Mouse (Mus musculus) gastrocnemius, postnatal 36 days (tissue): ENCODE data around the gene Zswim5. TPM values are rescaled to one million over a fixed set of nuclear protein-coding genes. Genes with fewer than 3 reads are reported as not detected.

ENCODE experiments used
- DNase-seq, 2 experiments: peaks; one replicate each; pipeline ENCODE4 v3.0.0; 2022
- intact Hi-C: fragments of 180-260 bp; cut with DNase I; formaldehyde crosslinking; loops from one replicate; pipeline ENCODE4 v1.15.1; 2025
- total RNA-seq, 2 experiments: library from RNA; stranded (reverse); gene quantifications; 2 replicates each; pipeline ENCODE4 v1.2.3; 2021

Gene Zswim5
- total RNA-seq, 2 experiments from 2014 or later, result 0.05 to 0.08 TPM

GRCm38 (mm10) chr4:116910489-116911181 lies 33.5 kb downstream of the Zswim5 start:
- DNase-seq, result no peak
- intact Hi-C loops, result no loop called here

- intact Hi-C loops, result no loop called here
- no peak for DNase-seq
Observed at GRCm38 (mm10) chr4:116911202-116911601, 34.0 kb downstream of the Zswim5 start.

GRCm38 (mm10) chr4:116913318-116913717 lies 36.1 kb downstream of the Zswim5 start:
- intact Hi-C loops, result no loop called here
- no peak for DNase-seq

- no peak for DNase-seq
- intact Hi-C loops, result no loop called here
Observed at GRCm38 (mm10) chr4:116928006-116928651, 51.0 kb downstream of the Zswim5 start.

- intact Hi-C loops, result no loop called here
- DNase-seq, result no peak
Observed at GRCm38 (mm10) chr4:116939585-116939984, 62.4 kb downstream of the Zswim5 start.

- no peak for DNase-seq
- intact Hi-C loops, result no loop called here
Observed at GRCm38 (mm10) chr4:116942695-116943094, 65.5 kb downstream of the Zswim5 start.

GRCm38 (mm10) chr4:116944055-116944454 lies 66.9 kb downstream of the Zswim5 start:
- intact Hi-C loops, result no loop called here

GRCm38 (mm10) chr4:116951642-116952041 lies 74.5 kb downstream of the Zswim5 start:
- no peak for DNase-seq
- intact Hi-C loops, result no loop called here

More at GRCm38 (mm10) chr4:116944055-116944454, 66.9 kb downstream of the Zswim5 start:
- DNase-seq, result no peak

GRCm38 (mm10) chr4:116954951-116955350 lies 77.8 kb downstream of the Zswim5 start:
- DNase-seq, result no peak
- intact Hi-C loops, result no loop called here

GRCm38 (mm10) chr4:116976503-116976902 lies 99.3 kb downstream of the Zswim5 start:
- intact Hi-C loops, result no loop called here

GRCm38 (mm10) chr4:116985681-116986080 lies 108.5 kb downstream of the Zswim5 start:
- intact Hi-C loops, result no loop called here

More at GRCm38 (mm10) chr4:116976503-116976902, 99.3 kb downstream of the Zswim5 start:
- DNase-seq, result no peak

GRCm38 (mm10) chr4:116986400-116987121 lies 109.4 kb downstream of the Zswim5 start:
- peak in 1 of 2 experiments; percentile 38 for DNase-seq
- intact Hi-C loops, result no loop called here

More at GRCm38 (mm10) chr4:116985681-116986080, 108.5 kb downstream of the Zswim5 start:
- DNase-seq, result no peak

GRCm38 (mm10) chr4:116987122-116987456 lies 109.9 kb downstream of the Zswim5 start:
- intact Hi-C loops, result no loop called here
- DNase-seq, result no peak

- no peak for DNase-seq
- intact Hi-C loops, result no loop called here
Observed at GRCm38 (mm10) chr4:116989731-116990130, 112.6 kb downstream of the Zswim5 start.

GRCm38 (mm10) chr4:116991366-116991765 lies 114.2 kb downstream of the Zswim5 start:
- intact Hi-C loops, result no loop called here
- DNase-seq, result peak; percentile 71 to 72

- peak; percentile 89 to 92 for DNase-seq
Observed at GRCm38 (mm10) chr4:116993672-116994621, 116.8 kb downstream of the Zswim5 start, which contains the start of gene Urod. Urod (minus strand) TSS chr4:116994413.

GRCm38 (mm10) chr4:116995131-116995797 lies 118.1 kb downstream of the Zswim5 start, which contains the start of gene Hectd3:
Hectd3 (plus strand) TSS chr4:116995317.
- DNase-seq, result peak; percentile 33 to 50
- intact Hi-C loops, result no loop called here

More at GRCm38 (mm10) chr4:116993672-116994621, 116.8 kb downstream of the Zswim5 start, which contains the start of gene Urod:
- intact Hi-C loops, result loop anchor here (2.0 kb wide), 2 partner anchors 167 to 275 kb away; no protein-coding TSS in a partner anchor

GRCm38 (mm10) chr4:116995798-116996135 lies 118.6 kb downstream of the Zswim5 start:
- DNase-seq, result no peak
- intact Hi-C loops, result no loop called here

- intact Hi-C loops, result loop anchor here (5.0 kb wide), 1 partner anchor 123 kb away; no protein-coding TSS in a partner anchor
- DNase-seq, result no peak
Observed at GRCm38 (mm10) chr4:116999513-117000154, 122.5 kb downstream of the Zswim5 start.
